Mouse (Mus musculus): ENCODE measurements around the gene Tsku. TPM values are rescaled to one million over a fixed set of nuclear protein-coding genes. Genes with fewer than 3 reads are reported as not detected.
A peak's percentile ranks its signal among the peaks of the same experiment; 100 is the strongest.

Gene Tsku
- total RNA-seq (2021): 1 to 10 TPM; 6.3 to 7.1 TPM
- long read RNA-seq, partial matches to known transcripts: 0 of 1 reads
- long read RNA-seq, other reads (novel, unspliced or antisense): 1 of 1 reads

DNA sequence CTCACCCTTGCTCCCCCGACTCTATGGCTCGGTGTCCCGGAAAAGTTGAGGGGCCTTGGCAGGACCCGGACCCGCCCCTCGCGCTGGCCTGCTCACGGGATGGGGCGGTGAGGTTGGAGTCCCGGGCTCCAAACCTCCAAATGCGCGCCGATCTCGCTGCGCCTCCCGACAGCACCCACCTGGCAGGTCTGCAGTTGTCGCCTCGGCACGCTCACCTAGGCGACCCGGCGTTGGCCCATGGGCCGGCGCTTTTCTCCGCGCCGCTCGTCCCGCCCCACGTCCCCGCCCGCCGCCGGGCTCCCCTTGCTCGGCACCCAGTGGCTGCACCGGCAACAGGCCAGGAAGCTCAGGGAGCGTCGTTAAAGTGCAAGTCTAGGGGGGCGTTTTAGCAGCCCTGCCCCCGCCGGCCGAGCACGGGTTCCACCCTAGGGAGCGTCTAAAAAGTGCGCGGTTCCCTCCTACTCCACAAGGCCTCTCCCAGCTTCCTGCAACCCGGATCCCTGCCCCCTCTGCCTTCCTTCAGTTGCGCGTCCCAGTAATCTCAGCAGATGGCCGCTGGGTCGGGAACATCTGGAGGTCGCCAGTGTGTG lies at the start of gene Tsku:
Tsku (minus strand) TSS at position 266 of the 590 bp plus-strand sequence.
- DNase-seq (ENCODE audit: low spot score in 2 of 2): peak; percentile 88 to 91

DNA sequence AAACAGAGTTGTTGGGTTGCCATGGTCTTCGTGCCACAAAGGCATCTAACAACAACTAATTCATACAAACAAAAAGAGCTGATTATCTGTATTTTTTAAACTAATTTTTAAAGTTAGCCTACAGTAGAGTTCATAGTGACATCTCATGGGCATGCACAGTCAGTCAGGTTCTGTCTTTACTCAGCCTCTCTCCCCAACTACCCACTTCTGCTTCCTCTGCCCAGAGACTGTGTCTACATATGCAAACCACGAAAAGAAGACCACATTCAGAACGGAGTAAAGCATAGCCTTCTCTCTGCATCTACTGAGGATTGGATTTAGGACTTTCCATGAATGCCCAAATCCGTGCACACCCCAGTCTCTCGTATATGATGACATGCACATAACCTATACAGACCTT lies 46.5 kb upstream of the Tsku start:
- no peak for DNase-seq (ENCODE audit: low spot score in 2 of 2)

DNA sequence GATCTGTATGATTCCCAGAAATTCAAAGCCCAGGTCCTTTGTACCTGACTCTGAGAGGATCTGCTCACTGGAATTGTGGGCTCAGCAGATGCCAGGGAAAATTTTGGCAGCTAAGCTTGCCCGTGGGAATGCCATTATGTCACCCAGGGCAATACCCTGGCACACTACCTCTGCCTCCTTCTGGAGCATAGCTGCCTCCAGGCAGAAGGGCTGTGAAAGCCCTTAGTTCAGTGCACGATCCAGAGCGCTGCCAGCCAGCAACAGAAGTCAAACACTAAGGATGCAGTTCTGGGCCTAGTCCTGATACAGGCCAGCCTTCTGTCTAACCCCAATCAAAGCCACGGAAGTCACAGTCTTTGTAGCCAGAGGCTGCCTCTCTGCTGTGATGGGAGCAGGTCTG lies 42.9 kb upstream of the Tsku start:
- peak; percentile 53 to 57 for DNase-seq (ENCODE audit: low spot score in 2 of 2)

DNA sequence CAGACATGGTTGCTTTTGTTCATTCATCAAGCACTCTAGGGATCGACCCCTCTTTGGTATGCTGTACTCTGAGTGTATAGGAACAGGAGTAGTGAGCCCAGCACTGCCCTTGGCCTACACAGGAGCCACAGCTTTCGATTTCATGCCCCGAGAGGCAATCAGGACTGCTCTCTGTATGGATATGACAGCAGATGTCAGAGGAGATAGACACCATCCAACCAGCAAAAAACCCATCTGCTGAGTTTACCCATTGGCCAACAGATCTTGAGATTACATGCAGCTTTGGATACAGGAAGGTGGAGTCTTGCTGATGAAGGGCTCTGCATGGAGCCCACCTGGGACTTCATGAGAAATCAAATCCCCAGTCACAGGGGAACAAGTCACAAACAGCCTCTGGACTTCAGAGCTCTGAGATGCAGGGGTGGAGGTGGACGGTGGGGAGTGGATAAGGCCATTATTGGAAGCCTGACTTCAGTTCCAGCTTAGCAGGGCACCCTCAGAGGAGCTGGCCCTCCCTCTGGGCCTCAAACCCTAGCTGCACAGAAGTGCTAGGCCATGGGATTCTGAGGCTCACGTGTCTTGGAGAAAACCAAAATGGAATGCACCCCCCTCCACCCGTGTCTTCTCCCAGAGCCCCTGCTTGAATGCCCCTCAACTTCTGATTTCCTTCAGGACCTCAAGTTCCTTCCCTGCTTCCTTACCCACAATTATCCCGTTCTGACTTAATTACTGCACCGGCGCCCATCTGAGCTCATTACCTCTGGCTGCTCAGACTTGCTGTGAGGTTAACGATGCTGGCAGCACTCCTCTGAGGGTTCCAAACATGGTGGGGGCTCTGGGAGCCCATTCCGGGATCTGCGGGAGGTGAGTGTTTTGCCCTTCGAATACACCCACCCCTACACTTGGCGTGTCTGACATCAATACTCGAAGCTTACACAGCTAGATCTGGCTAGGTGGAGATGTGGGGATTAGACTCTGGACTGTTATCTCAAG lies 41.8 kb upstream of the Tsku start:
- no peak for DNase-seq (ENCODE audit: low spot score in 2 of 2)

DNA sequence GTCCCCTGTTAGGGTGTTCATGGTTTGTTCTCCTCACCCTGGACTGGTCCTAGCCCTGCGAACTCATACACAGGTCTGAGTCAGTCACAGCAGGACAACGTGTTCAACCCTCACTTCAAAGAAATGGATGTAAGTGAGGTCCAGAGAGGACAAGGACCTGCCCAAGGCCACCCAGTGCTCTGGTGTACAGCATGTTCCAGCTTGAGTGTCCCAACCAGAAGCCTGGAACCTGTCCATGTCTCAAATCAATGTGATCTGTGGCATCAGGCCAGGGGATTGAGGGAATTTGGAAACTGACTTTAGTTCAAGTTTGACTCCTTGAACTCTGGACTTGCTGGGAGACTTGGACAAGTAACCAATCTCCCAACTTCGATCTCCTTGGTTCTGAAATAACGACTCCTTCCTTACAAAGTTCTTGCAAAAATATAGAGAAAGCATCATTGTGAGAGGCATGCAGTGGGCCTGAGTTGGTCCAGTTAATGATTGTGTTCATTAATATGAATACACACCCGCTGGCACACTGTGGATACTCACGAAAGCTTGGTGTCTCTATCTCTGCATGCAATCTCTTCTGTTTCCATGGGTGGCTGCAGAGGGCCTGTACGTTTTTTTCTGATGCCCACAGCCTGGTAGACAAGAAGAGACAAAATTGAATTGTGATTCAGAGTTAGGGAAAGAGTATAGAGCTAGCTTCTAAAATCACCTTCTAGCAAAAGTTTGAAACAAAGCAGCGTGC lies 31.5 kb upstream of the Tsku start:
- DNase-seq (ENCODE audit: low spot score in 2 of 2): no peak

DNA sequence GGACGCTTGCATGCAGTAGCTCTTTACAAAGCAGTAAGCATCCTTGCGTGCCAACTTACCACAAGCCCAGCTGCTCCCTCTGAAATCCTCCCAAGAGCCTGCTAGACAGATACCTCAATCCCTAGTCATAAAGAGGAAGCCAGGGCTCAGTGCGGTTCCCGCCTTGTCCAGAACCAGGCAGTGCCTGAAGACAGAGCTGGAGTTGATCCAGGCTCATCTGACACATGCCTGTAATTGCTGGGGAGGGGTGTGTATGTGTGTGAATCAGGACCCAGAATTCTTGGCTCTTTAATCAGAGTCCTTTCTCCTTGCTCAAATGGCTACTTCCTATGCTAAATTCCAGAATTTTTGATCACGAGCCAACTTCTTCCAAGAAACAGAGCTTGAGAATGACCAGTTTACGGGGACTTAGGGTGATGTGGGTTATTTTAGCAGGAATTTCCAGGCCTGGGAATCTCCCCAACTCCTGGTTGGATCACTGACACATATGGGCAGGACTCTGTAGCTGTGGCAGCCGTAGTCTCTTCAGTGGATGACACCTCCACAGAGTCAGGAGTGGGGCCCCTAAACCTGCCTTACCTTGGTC lies 30.3 kb upstream of the Tsku start:
- no peak for DNase-seq (ENCODE audit: low spot score in 2 of 2)

DNA sequence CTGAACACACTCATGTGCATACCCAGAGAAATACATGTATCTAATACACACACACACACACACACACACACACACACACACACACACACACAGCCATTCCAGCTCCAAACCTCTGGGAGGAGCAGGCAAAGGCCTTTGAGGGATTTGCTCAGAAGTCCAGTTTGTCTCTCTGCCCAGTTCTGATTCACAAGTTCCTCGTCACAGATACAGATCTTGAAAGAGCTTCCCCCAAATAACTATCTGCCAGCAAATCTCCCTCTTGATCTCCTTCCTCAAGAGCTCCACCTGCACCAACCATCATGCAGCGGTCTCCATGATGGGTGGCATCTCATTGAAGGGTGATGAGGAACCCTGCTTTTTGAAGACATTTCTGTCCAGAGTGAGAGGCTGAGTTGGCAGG lies 29.4 kb upstream of the Tsku start:
- DNase-seq (ENCODE audit: low spot score in 2 of 2): peak in 1 of 2 experiments; percentile 2

DNA sequence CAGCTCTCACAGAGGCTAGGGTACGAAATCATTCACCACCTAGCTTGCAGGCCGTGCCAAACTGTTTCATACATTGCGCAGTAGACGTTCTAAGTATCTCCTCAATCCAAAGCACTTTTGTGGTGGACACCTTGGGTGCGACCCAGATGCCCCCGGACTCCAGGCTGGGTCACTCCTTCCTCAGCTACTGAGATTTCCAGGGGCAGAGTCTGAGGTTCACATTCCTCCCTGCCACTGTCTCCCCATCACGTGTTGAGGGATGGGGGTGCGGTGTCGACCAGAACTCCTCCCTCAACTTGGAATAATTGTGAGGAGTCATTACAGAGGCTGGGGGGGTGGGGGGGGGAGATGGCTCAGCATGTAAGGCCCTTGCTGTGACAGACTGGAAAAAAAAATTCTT lies 28.5 kb upstream of the Tsku start:
- DNase-seq (ENCODE audit: low spot score in 2 of 2): no peak

DNA sequence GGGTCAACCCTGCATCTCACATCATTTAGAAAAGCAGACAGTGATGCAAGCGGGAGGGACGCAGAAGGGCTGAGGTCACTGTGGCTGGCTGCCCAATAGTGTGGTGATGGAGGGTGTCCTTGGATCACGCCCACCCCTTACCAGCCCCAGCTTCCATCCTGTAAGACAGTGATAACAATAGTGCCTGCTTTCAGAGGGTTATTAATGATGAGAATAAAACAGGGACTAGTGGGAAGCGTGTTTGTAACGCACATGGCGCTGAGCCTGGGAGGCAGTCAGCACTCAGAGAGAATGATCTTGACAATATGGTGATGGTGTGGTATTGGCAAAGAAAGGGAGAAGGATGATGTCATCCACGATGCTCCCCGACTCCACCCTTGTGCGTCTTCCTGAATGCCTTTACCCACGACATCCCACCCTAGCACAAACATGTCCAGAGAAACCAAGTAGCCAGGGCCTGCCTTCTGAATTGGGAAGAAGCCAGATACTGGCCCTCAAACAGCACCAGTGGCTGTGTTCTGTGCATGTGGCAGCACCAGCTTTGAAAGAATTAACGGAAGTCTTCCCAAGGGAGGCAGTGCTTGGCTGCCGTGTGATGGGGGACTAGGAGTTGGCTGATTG lies 27.9 kb upstream of the Tsku start:
- peak; percentile 34 to 45 for DNase-seq (ENCODE audit: low spot score in 2 of 2)

DNA sequence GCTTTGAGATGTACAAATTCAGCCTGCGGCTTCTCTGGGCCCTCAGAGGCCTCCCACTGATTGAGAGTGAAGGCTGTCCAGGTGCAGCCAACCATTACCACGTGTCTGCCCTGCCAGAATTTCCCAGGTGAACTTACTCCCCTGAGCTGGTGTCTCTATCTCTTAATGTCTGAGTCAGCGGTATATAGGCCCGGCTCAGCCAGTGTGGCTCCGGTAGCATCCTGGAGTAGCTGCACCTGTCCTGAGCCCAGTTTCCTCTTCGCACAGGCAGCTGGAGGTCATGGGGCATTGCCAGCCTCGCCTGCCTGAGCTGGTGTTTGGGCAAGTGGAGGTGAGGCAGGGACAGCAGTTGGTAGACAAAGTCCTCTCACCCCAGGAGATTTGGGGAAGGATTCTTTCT lies 26.1 kb upstream of the Tsku start:
- DNase-seq (ENCODE audit: low spot score in 2 of 2): no peak

DNA sequence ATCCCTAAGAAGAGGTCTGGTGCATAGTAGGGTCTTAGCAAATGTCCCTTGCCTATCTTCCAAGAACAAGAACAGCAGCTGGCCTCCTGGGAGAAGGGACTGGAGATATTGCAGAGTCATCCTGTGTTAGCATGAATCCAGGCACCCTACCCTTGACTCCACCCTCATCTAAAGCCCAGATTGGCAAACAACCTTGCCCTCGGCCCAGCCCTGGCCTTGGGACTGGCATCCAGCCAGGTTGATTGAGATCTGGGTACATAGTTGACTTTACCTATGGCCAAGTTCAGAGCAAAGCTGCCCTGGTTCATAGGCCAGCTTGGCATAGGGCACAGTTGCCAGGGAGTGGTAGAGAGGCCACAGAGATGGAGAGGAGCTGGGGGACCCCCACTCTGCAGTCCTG lies 24.0 kb upstream of the Tsku start:
- no peak for DNase-seq (ENCODE audit: low spot score in 2 of 2)

DNA sequence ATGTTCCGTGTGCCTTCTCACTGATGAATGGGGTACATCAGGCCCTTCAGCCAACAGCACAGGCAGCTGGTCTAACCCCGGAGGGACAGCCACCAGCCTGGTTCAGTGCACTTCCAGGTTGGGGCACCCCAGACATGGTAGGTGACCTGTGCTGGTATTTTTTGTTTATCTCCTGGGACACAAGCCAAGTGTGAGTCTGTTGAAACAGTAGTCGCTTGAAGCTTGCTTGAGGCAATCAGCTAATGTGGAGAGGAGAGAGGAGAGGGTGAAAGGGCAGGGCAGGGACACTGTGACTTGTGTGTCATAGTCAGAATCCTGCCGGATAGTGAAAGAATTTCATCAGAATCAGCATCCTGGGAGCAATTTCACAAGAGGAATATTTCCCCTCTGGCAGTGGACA lies 22.2 kb upstream of the Tsku start:
- no peak for DNase-seq (ENCODE audit: low spot score in 2 of 2)

DNA sequence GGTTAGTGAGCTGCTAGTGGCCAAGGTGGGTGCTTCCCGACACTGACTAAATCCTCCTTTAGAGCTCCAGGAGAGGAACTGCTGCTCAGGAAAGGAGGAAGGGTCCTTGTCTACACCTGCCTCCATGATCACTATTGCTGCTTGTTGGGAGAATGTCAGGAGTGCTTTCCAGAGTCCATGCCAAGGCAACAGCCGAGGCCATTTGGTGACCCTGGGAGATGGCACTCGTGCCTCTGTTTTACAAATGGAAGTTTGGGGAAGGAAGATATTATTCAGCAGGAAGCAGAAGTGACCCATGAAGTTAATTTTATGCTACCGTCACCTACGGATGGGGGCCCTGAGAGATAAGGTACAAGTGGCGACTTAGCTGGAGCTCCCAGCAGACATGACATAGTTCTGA lies 21.7 kb upstream of the Tsku start:
- DNase-seq (ENCODE audit: low spot score in 2 of 2): no peak

DNA sequence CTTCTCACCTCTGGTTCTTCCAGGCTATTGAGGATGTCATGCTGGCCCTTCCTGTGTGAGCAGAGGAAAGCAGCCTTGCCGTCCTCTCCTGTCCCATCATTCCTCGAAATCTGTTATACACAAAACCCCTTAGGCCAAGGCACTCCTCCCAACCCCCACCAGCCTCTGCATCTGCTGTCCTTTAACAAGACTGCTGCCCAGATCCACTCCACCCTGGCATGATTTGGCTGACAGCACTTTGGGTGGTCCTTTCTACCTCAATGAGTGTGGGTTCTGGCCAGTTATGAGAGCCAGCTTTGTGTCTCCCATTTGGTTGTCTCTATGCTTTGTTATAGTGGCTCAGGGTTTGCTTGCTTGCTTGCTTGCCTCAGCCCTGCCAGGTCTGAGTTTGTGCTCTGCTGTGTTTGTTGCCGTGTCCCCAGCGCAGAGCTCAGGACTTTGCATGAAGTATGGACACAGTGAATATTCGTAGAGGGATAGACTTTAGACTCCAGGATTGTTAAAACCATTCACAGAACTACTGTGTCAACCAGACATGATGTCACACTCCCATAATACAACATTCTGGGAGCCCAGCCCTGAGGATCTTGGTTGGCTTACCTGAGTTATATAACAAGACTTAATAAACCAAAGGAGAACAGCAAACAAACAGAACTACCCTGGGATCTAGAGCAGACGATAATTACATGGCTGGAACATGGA lies 19.2 kb upstream of the Tsku start:
- DNase-seq (ENCODE audit: low spot score in 2 of 2): no peak

DNA sequence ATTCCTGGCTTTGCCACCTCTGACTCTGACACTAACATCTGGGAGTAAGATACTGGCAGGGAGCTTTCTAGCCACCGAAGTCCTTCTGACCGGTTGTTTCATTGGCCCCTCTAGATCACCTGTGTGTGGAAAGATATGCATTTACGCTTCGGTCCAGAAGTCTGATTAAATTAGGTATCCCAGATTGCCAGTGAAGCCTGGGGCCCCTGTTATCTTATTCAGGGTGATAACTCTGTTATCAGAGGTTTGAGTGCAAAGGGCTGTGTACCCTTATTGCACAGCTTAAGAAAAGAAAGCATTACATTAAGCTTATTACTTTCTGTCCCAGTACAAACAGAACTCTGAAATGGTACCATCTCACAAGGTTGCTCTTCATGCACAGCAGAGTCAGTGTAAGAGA lies 18.1 kb upstream of the Tsku start:
- no peak for DNase-seq (ENCODE audit: low spot score in 2 of 2)

DNA sequence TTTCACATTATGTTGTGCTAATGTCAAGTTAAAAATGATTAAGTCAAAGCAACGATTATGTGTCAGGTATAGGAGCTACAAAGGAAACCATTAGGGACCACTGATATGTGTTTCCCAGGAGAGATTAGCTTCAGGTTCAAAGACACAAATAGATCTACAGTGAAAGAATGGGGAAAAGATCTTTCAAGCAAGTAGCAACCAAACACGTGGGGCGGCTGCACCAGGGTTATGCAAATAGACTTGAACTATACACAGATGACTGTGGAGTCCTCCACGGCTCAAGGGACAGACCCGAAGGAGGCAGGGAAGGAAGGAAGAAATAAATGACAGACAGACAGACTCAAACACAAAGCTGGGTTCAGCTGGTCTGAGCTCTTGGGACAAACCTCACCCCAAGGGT lies 16.1 kb upstream of the Tsku start:
- DNase-seq (ENCODE audit: low spot score in 2 of 2): no peak

DNA sequence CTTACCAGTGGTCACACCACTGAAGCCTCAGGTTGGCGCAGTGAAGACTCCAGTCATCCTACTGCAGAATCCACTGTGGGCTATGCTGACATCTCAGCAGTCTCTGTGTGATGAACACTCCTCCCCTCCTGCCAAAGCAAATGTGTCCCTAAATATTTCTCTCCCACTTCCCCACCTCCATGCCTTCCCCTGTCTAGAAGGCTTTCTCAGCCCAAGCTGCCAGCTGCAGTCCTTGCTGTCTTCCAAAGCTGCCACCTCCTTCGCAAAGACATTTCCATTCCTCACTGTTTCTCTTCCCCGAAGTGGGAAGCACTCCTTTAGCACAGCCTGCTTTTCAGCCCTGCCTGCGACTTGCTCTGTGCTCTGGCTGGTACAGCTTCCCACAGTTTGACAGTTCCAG lies 10.0 kb upstream of the Tsku start:
- no peak for DNase-seq (ENCODE audit: low spot score in 2 of 2)

DNA sequence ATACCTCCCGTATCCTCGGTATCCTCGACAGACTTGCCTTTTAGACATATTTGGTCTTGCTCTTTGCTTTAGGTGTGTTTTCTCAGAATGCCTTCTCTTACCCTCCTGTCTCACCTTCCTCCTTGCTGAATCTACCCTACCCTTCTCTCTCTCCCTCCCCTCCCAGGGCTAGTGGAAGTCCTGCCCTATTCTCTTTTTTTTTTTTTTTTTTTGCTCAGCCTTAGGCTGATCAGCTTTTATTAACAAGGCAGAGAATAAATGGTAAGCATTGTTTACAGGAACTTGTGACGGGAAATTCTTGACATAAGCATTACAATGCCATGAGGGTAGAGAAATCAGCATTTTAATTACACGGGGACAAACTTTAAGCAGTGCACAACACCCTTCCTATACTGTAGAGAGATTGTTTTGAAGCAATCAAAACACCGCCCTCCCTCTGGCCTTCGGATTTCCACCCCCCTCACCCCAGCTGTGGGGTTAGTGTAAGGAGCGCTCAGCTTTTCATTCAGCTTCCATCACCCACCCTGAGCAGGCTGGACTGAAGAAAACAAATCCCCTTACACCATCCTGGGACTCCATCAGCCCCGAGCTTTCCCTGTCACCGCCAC lies 8.7 kb upstream of the Tsku start:
- DNase-seq (ENCODE audit: low spot score in 2 of 2): no peak

DNA sequence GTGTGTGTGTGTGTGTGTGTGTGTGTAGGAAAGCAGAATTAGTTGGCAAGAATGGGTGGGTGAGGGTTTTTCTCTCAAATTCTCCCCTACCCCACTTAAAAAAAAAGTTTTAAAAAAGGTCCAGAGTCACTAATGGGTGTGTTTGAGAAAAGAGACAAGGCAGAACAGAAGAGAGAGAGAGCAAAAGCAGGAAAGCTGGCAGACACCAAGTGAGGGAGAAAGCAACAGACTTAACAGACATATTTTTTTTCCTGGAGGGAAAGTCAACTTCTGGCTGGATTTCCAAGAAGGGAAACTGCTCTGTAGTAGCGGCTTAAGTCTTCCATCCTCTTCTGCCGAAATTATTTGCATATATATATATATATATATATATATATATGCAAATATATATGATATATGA lies 534 bp upstream of the Tsku start:
- no peak for DNase-seq (ENCODE audit: low spot score in 2 of 2)

DNA sequence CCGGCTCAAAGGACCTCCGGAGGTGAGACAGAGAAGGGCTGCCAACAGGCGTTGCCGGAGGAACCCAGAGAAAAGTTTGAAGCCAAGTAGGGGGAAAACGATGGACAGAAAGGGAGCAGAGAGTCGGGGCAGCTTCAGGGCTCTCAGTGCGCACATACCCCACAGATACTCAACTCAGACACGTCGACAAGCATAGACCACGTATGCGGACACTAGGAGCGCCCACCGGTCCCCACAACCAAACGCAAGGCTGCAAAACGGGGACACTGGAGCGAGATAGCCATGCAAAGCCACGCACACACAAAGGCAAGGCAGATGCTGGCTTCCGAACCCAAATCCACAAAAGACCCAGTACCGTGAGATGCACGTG lies 522 bp downstream of the Tsku start:
- DNase-seq (ENCODE audit: low spot score in 2 of 2): peak in 1 of 2 experiments; percentile 53

All from layer of hippocampus, postnatal 10 days (tissue).